Mouse (Mus musculus) left cerebral cortex, adult 2 months (tissue): ENCODE measurements around the gene Ufc1. TPM values are rescaled to one million over a fixed set of nuclear protein-coding genes. Genes with fewer than 3 reads are reported as not detected.
"Not testable (repeated sequence)": the region's sequence is repeated elsewhere in the genome, so short reads cannot be mapped to it uniquely, and the experiment has no call there.

Experiments used
- DNase-seq, 2 experiments: peaks; one replicate each; pipeline ENCODE4 v3.0.0; 2021 to 2022; ENCODE audit warnings: low spot score in 2 of 2, mixed read lengths in 1 of 2; ENCODE audit errors: extremely low spot score in 1 of 2
- H3K27ac ChIP-seq: fragments of 200-600 bp; 2 replicates; pipeline ENCODE4 v1.8.1; 2022
- H3K4me3 ChIP-seq: fragments of 200-600 bp; 2 replicates; pipeline ENCODE4 v1.8.1; 2022
- CTCF ChIP-seq: fragments of 200-600 bp; IDR thresholded peaks from 2 replicates; pipeline ENCODE4 v1.8.1; 2022; ENCODE audit warnings: antibody characterized with exemption, mild to moderate bottlenecking, moderate library complexity
- intact Hi-C: fragments of 180-260 bp; cut with DNase I; formaldehyde crosslinking; loops from one replicate; pipeline ENCODE4 v1.15.1; 2025
- long read RNA-seq, 2 experiments: library from polyadenylated mRNA; stranded (forward); transcript quantifications; one replicate each; pipeline ENCODE4 v2.0.0; 2021; ENCODE audit warnings: borderline mapping rate in 2 of 2
- total RNA-seq, 2 experiments: library from RNA; stranded (reverse); gene quantifications; 2 replicates each; pipeline ENCODE4 v1.2.3; 2021

Ufc1 gene
- total RNA-seq = 100 to 1,000 TPM; 101 to 108 TPM
- long read RNA-seq, experiment 1, transcript Ufc1-202 (6 exons, 914 nt) = major isoform, 19 of 35 reads
- long read RNA-seq, experiment 1, transcript Ufc1-201 (7 exons, 1,007 nt) = minor isoform, 14 of 35 reads
- long read RNA-seq, experiment 1, partial matches to known transcripts = 0 of 35 reads
- long read RNA-seq, experiment 1, other reads (novel, unspliced or antisense) = 0 of 35 reads
- long read RNA-seq, experiment 2, transcript Ufc1-201 (7 exons, 1,007 nt) = minor isoform, 12 of 36 reads
- long read RNA-seq, experiment 2, transcript Ufc1-202 (6 exons, 914 nt) = major isoform, 21 of 36 reads
- long read RNA-seq, experiment 2, partial matches to known transcripts = 0 of 36 reads
- long read RNA-seq, experiment 2, other reads (novel, unspliced or antisense) = 1 of 36 reads

- peak; percentile 78 to 81 for DNase-seq
- intact Hi-C loops = loop anchor here (2.0 to 5.0 kb wide), 2 partner anchors 34 to 118 kb away; partner anchors contain the start of genes Dedd and Usf1
- Histone ChIP-seq H3K27ac (peak within 1 kb of the TSS; percentile 100), H3K4me3 (peak within 1 kb of the TSS; percentile 84)
- TF ChIP-seq CTCF = peak; percentile 42
Observed at GRCm38 (mm10) chr1:171294298-171295062, at the start of gene Ufc1. TSS of gene Ufc1 (minus strand) at chr1:171295024.

- no peak overlapping the region for H3K27ac ChIP-seq
- DNase-seq = no peak
- H3K4me3 ChIP-seq = peak overlapping the region; percentile 74
- intact Hi-C loops = loop anchor here (2.0 kb wide), 1 partner anchor 15 kb away; the partner anchor contains the start of gene Dedd
- TF ChIP-seq CTCF = no peak
Observed at GRCm38 (mm10) chr1:171343922-171344677, 49.3 kb upstream of the Ufc1 start.

- H3K4me3 ChIP-seq = no peak overlapping the region
- intact Hi-C loops = no loop called here
Observed at GRCm38 (mm10) chr1:171342262-171343207, 47.7 kb upstream of the Ufc1 start.

GRCm38 (mm10) chr1:171330216-171330560 lies 35.4 kb upstream of the Ufc1 start:
- DNase-seq = no peak
- peak overlapping the region; percentile 99; the same call in 1 of the 2 replicates for H3K27ac ChIP-seq
- peak overlapping the region; percentile 75 for H3K4me3 ChIP-seq
- intact Hi-C loops = no loop called here
- no peak for TF ChIP-seq CTCF

More at GRCm38 (mm10) chr1:171342262-171343207, 47.7 kb upstream of the Ufc1 start:
- no peak for TF ChIP-seq CTCF
- no peak overlapping the region for H3K27ac ChIP-seq
- no peak for DNase-seq

- peak overlapping the region; percentile 75 for H3K4me3 ChIP-seq
- intact Hi-C loops = loop anchor here (2.0 kb wide), 2 partner anchors 15 to 35 kb away; partner anchors contain the start of genes Nit1, Pfdn2 and Ufc1
- DNase-seq = peak in 1 of 2 experiments; percentile 32
- H3K27ac ChIP-seq = peak overlapping the region; percentile 99
- no peak for TF ChIP-seq CTCF
Observed at GRCm38 (mm10) chr1:171329433-171330215, 34.8 kb upstream of the Ufc1 start.

GRCm38 (mm10) chr1:171328839-171329432 lies 34.1 kb upstream of the Ufc1 start, which contains the start of gene Dedd:
TSS of gene Dedd (plus strand) at chr1:171329145.
- DNase-seq = peak; percentile 87 to 90
- intact Hi-C loops = loop anchor here (1.0 to 2.0 kb wide), 3 partner anchors 16 to 82 kb away; partner anchors contain the start of genes Nit1, Pfdn2, Ufc1 and Usf1
- peak within 1 kb of the TSS; percentile 75 for H3K4me3 ChIP-seq
- H3K27ac ChIP-seq = peak within 1 kb of the TSS; percentile 99
- TF ChIP-seq CTCF = no peak

- intact Hi-C loops = loop anchor here (1.0 to 2.0 kb wide), 3 partner anchors 17 to 83 kb away; partner anchors contain the start of genes Nit1, Pfdn2, Ufc1 and Usf1
- DNase-seq = no peak
- H3K4me3 ChIP-seq = peak overlapping the region; percentile 75
Observed at GRCm38 (mm10) chr1:171328244-171328643, 33.4 kb upstream of the Ufc1 start.

GRCm38 (mm10) chr1:171326588-171326987 lies 31.8 kb upstream of the Ufc1 start:
- H3K27ac ChIP-seq, H3K4me3 ChIP-seq, intact Hi-C loops, DNase-seq: not testable (repeated sequence)

More at GRCm38 (mm10) chr1:171328244-171328643, 33.4 kb upstream of the Ufc1 start:
- peak overlapping the region; percentile 99 for H3K27ac ChIP-seq
- no peak for TF ChIP-seq CTCF

- Histone ChIP-seq H3K4me3 (no peak overlapping the region), H3K27ac (no peak overlapping the region)
- no peak for TF ChIP-seq CTCF
- DNase-seq = no peak
- intact Hi-C loops = no loop called here
Observed at GRCm38 (mm10) chr1:171325571-171325970, 30.7 kb upstream of the Ufc1 start.
